Mouse (Mus musculus) brain, embryonic 14.5 days (tissue): ENCODE results near the gene Sp8.

ENCODE experiments used
- CTCF ChIP-seq: fragments of 200-500 bp; IDR thresholded peaks from 2 replicates; pipeline ENCODE4 v1.5.1; 2012; ENCODE audit warnings: inconsistent platforms, mild to moderate bottlenecking, moderate library complexity, borderline replicate concordance; ENCODE audit not compliant: insufficient read depth, insufficient read length; ENCODE audit errors: extremely low read depth
- POLR2A ChIP-seq: fragments of 200-500 bp; IDR thresholded peaks from 2 replicates; pipeline ENCODE4 v1.6.1; 2012; ENCODE audit warnings: mild to moderate bottlenecking, inconsistent platforms, borderline replicate concordance; ENCODE audit not compliant: poor library complexity, insufficient read depth, insufficient read length, severe bottlenecking; ENCODE audit errors: extremely low read depth

- TF ChIP-seq POLR2A (no peak), CTCF (no peak)
Observed at GRCm38 (mm10) chr12:118814561-118814960, 31.6 kb upstream of the Sp8 start.
